ENCODE assay signal across 14 mouse cellular contexts in the genomic region with DNA sequence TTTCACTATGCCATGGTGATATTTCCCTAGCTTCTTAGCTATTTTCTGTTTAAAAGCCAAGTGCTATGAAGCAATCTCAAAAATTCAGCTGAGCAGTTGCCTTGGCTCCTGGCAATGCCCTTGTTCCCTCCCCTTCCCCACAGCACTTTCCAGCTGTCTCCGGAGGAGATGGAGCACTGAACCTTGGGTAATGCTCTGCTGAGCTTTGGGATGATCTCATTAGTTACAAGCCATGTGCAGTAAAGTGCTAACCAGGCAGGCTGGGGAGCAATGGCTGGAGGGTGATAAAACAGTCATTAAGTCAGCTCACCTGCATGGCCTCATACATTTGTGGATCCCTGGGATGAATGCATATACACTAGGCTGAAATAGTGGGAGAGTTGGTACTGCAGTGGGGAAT.
DNase-seq lines count a peak whose midpoint lies in the region; ATAC-seq and TF ChIP-seq lines count a peak whose summit lies in the region.
"Had no signal": no experiment of that assay in that cellular context is flagged by ENCODE, and none has a peak within 500 bp of the region (broad histone marks: within the 10 kb centered on the region; RNA-seq: fewer than 3 reads in every experiment).

No protein-coding gene starts in this region.

- 0 out of 2 replicates have a peak, but pooled peaks have one; percentile 37 for ATAC-seq in embryonic facial prominence, embryonic 14.5 days (ENCODE audit: low read depth)
- peak; percentile 51; the same call in 1 of the 2 replicates for ATAC-seq in kidney, embryonic 16.5 days (ENCODE audit: low FRiP score, low TSS enrichment)
- ATAC-seq in neural tube, embryonic 15.5 days (ENCODE audit: low FRiP score), result peak; percentile 77
- ATAC-seq: liver, embryonic 12.5 days had no signal

- peak; percentile 14 for DNase-seq in embryonic facial prominence, embryonic 14.5 days (ENCODE audit: low spot score)
- no peak for DNase-seq in embryonic facial prominence, embryonic 10.5 days (ENCODE audit: low spot score)
- DNase-seq in kidney, adult 8-10 months, result no peak
- DNase-seq in brain, embryonic 14.5 days (ENCODE audit: low read depth), result peak; percentile 37
- DNase-seq in testis, postnatal 10 days (ENCODE audit: low spot score), result no peak
- DNase-seq in left cerebral cortex, postnatal 36 days (ENCODE audit: low spot score in 2 of 2), result no peak
- DNase-seq: cerebellum, adult 8-10 months; gastrocnemius, postnatal 10 days; kidney, adult 11 months had no signal

- H3K36me3 ChIP-seq in embryonic facial prominence, embryonic 14.5 days (ENCODE audit: control insufficient read depth, insufficient read depth, low read length), result no peaks in the 10 kb centered on the region
- no peaks in the 10 kb centered on the region for H3K36me3 ChIP-seq in embryonic facial prominence, embryonic 10.5 days (replicated peaks)
- no peaks in the 10 kb centered on the region for H3K36me3 ChIP-seq in kidney, embryonic 16.5 days (ENCODE audit: insufficient read depth, low read length)
- H3K36me3 ChIP-seq in neural tube, embryonic 15.5 days, result no peaks in the 10 kb centered on the region
- H3K36me3 ChIP-seq: forebrain, embryonic 10.5 days; liver, embryonic 12.5 days had no signal

- H3K4me1 ChIP-seq in embryonic facial prominence, embryonic 14.5 days (ENCODE audit: control insufficient read depth, insufficient read depth, low read length), result no peaks in the 10 kb centered on the region
- no peaks in the 10 kb centered on the region for H3K4me1 ChIP-seq in embryonic facial prominence, embryonic 10.5 days
- H3K4me1 ChIP-seq in kidney, embryonic 16.5 days (ENCODE audit: insufficient read depth, low read length), result no peaks in the 10 kb centered on the region
- no peaks in the 10 kb centered on the region for H3K4me1 ChIP-seq in neural tube, embryonic 15.5 days
- H3K4me1 ChIP-seq: forebrain, embryonic 10.5 days; liver, embryonic 12.5 days had no signal

- TF ChIP-seq POLR2A in brain, embryonic 14.5 days (IDR thresholded peaks at IDR 0.05; ENCODE audit: borderline replicate concordance, extremely low read depth, insufficient read depth, insufficient read length, poor library complexity, severe bottlenecking), result no peak

- no peaks in the 10 kb centered on the region for H3K9me3 ChIP-seq in embryonic facial prominence, embryonic 14.5 days (ENCODE audit: control insufficient read depth, low read length)
- H3K9me3 ChIP-seq in embryonic facial prominence, embryonic 10.5 days, result no peaks in the 10 kb centered on the region
- H3K9me3 ChIP-seq in kidney, embryonic 16.5 days (ENCODE audit: low read length), result no peaks in the 10 kb centered on the region
- no peaks in the 10 kb centered on the region for H3K9me3 ChIP-seq in neural tube, embryonic 15.5 days (replicated peaks)
- H3K9me3 ChIP-seq: forebrain, embryonic 10.5 days; liver, embryonic 12.5 days had no signal

- H3K9ac ChIP-seq in embryonic facial prominence, embryonic 14.5 days (ENCODE audit: low read depth, low read length), result no peak overlapping the region
- H3K9ac ChIP-seq in kidney, embryonic 16.5 days (replicated peaks; ENCODE audit: low read length), result no peak overlapping the region
- no peak overlapping the region for H3K9ac ChIP-seq in neural tube, embryonic 15.5 days (replicated peaks)
- H3K9ac ChIP-seq: liver, embryonic 12.5 days had no signal

- 10% methylated on average over 1 of the region's 1 CpGs for WGBS in embryonic facial prominence, embryonic 14.5 days
- WGBS in embryonic facial prominence, embryonic 10.5 days, result 22% methylated on average over 1 of the region's 1 CpGs
- 7% methylated on average over 1 of the region's 1 CpGs for WGBS in kidney, embryonic 16.5 days
- 19% methylated on average over 1 of the region's 1 CpGs for whole genome bisulfite sequencing in neural tube, embryonic 15.5 days

- TF ChIP-seq CTCF in brain, embryonic 14.5 days (IDR thresholded peaks at IDR 0.05; ENCODE audit: borderline replicate concordance, extremely low read depth, insufficient read depth, insufficient read length), result no peak

- intact Hi-C loops in left cerebral cortex, postnatal 36 days (cut with DNase I), result no loop called here

- H3K27me3 ChIP-seq in embryonic facial prominence, embryonic 14.5 days (replicated peaks; ENCODE audit: control insufficient read depth, insufficient read depth, low read length), result no peaks in the 10 kb centered on the region
- no peaks in the 10 kb centered on the region for H3K27me3 ChIP-seq in embryonic facial prominence, embryonic 10.5 days (replicated peaks; ENCODE audit: low read depth, poor library complexity, severe bottlenecking)
- H3K27me3 ChIP-seq in kidney, embryonic 16.5 days (ENCODE audit: insufficient read depth, low read length), result no peaks in the 10 kb centered on the region
- peaks cover 5% of the 10 kb centered on the region; the same call in 1 of the 2 replicates for H3K27me3 ChIP-seq in neural tube, embryonic 15.5 days (replicated peaks)
- H3K27me3 ChIP-seq: liver, embryonic 12.5 days had no signal

- H3K27ac ChIP-seq in embryonic facial prominence, embryonic 14.5 days (replicated peaks; ENCODE audit: low read depth, low read length), result no peak overlapping the region
- H3K27ac ChIP-seq in embryonic facial prominence, embryonic 10.5 days (replicated peaks), result no peak overlapping the region
- H3K27ac ChIP-seq in kidney, embryonic 16.5 days (ENCODE audit: low read length), result no peak overlapping the region
- no peak overlapping the region for H3K27ac ChIP-seq in neural tube, embryonic 15.5 days (replicated peaks)
- H3K27ac ChIP-seq: forebrain, embryonic 10.5 days; liver, embryonic 12.5 days had no signal

- H3K4me3 ChIP-seq in embryonic facial prominence, embryonic 14.5 days (ENCODE audit: low read depth, low read length), result no peak overlapping the region
- no peak overlapping the region for H3K4me3 ChIP-seq in embryonic facial prominence, embryonic 10.5 days
- H3K4me3 ChIP-seq in kidney, embryonic 16.5 days (ENCODE audit: low read length), result no peak overlapping the region
- H3K4me3 ChIP-seq in neural tube, embryonic 15.5 days (replicated peaks), result no peak overlapping the region
- H3K4me3 ChIP-seq: forebrain, embryonic 10.5 days; liver, embryonic 12.5 days; myocyte had no signal

- no peak overlapping the region for H3K4me2 ChIP-seq in embryonic facial prominence, embryonic 14.5 days (ENCODE audit: low read depth, low read length)
- H3K4me2 ChIP-seq in kidney, embryonic 16.5 days (replicated peaks; ENCODE audit: low read depth, low read length), result no peak overlapping the region
- H3K4me2 ChIP-seq in neural tube, embryonic 15.5 days, result no peak overlapping the region
- H3K4me2 ChIP-seq: liver, embryonic 12.5 days had no signal

Comparison
In these comparisons a context has a peak if more than half of its experiments do, and no peak if none do; other contexts are left out.
1. DNase-seq: peak in embryonic facial prominence, embryonic 14.5 days (single experiment) and brain, embryonic 14.5 days (single experiment); none in embryonic facial prominence, embryonic 10.5 days (single experiment), kidney, adult 8-10 months (0 of 2), testis, postnatal 10 days (single experiment) and left cerebral cortex, postnatal 36 days (0 of 2).
2. Peak in every context shown above with its lines, with median percentiles within 50 percentile points of each other: ATAC-seq.